Mouse (Mus musculus): ENCODE data around the gene Erc2.
A peak's percentile ranks its signal among the peaks of the same experiment; 100 is the strongest.

The Erc2 gene

GRCm38 (mm10) chr14:27945276-27945675 is 323.0 kb downstream of the Erc2 start:
- no peak for DNase-seq (ENCODE audit: low spot score)

- DNase-seq (ENCODE audit: low spot score): no peak
Measured at GRCm38 (mm10) chr14:27946211-27946610, 324.0 kb downstream of the Erc2 start.

- no peak for DNase-seq (ENCODE audit: low spot score)
Measured at GRCm38 (mm10) chr14:27948391-27948790, 326.2 kb downstream of the Erc2 start.

DNA sequence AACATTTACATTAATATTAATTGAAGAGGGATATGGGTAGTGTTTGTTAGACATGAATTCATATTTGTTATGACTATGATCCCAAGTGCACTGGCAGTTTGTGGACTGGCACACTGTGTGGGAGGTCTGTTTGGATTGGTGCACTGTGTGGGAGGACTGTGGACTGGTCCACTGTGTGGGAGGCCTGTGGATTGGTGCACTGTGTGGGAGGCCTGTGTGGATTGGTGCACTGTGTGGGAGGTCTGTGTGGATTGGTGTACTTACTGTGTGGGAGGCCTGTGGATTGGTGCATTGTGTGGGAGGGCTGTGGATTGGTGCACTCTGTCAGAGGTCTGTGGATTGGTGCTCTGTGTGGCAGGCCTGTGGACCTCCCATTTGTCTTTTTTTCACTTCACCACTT is 331.6 kb downstream of the Erc2 start:
- DNase-seq (ENCODE audit: low spot score): no peak

- DNase-seq (ENCODE audit: low spot score): no peak
Measured at GRCm38 (mm10) chr14:27956801-27957200, 334.6 kb downstream of the Erc2 start.

GRCm38 (mm10) chr14:27973701-27974100 is 351.5 kb downstream of the Erc2 start:
- no peak for DNase-seq (ENCODE audit: low spot score)

DNA sequence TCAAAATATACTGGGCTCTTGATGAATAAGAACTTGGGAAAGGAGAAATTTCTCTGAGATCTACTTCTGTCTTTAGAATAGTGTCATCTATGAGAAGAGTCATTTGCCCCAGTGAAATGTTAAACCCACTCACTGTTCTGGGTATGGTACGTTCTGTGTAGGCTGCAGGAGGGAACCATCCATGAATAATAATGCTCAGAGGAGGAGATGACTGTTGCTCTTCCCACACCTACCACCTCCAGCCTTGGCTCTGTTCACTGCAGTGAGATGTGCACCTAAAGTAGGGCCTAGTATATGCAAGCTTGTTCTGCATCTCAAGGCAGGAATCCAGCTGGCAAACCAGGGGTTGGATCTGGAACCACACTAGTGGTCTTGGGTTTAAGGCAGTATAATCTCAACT is 353.4 kb downstream of the Erc2 start:
- DNase-seq (ENCODE audit: low spot score): no peak

- no peak for DNase-seq (ENCODE audit: low spot score)
Measured at GRCm38 (mm10) chr14:27984758-27985157, 362.5 kb downstream of the Erc2 start.

- DNase-seq (ENCODE audit: low spot score): no peak
Measured at GRCm38 (mm10) chr14:27985201-27985600, 363.0 kb downstream of the Erc2 start.

DNA sequence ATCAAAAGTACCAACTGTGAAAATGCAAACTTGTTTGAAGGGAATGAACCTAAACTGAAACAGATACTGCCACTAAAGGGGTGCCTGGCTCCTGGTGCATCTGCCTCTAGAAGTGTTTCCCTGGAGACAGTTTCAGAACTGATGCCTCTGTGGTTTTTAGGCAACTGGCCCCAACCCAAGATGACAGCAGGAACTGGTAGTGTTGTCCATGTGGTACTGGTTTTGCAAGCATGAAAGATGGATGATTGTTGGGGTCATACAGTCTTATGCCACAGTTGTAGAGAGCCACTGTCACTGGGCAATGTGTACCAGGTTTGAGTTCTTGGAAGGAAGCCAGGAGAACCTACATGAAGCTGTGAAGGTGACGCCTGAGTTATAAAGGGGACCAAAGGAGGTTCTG is 365.2 kb downstream of the Erc2 start:
- DNase-seq (ENCODE audit: low spot score): no peak

DNA sequence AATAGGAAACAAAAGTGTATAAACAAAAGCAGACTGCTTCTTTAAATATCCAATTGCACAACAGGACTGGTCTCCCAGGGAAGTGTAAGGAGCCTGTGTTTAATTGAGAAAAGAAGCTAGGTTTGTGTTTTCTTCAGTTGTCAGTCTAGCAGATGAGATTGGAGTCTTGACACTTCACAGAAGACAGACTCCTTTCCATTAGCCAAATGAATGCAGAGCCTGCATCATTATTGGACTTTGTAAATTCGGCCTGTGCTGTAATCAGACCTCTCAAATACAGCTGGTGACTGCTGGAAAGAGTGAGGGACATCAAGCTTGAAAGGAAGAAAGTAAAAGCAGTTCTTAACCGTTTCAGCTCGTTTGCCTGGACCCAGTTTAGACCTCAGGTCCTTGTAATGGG is 376.3 kb downstream of the Erc2 start:
- no peak for DNase-seq (ENCODE audit: low spot score)

DNA sequence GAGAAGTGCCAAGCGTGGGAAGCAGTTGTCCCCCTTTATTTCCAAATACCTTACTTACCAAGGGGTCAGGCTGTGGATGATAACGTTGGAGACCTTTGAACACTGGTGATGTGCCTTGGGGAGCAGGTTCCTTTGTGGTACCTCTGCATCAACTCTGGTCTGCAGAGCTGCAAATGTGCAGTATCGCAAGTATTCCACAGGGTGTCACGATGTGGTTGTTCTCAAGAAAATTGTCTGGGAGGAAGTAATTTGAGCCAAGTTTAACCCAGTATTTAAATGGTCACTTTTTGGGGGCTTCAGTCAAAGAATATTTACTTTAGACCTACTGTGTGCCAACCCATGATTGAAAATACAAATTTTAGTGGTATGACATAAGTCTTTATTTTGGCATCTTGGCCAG is 381.8 kb downstream of the Erc2 start:
- no peak for DNase-seq (ENCODE audit: low spot score)

GRCm38 (mm10) chr14:28010536-28011280 is 388.5 kb downstream of the Erc2 start:
- DNase-seq (ENCODE audit: low spot score): no peak

- no peak for DNase-seq (ENCODE audit: low spot score)
Measured at GRCm38 (mm10) chr14:28023199-28023598, 401.0 kb downstream of the Erc2 start.

- no peak for DNase-seq (ENCODE audit: low spot score)
Measured at GRCm38 (mm10) chr14:28030870-28031269, 408.6 kb downstream of the Erc2 start.

- no peak for DNase-seq (ENCODE audit: low spot score)
Measured at GRCm38 (mm10) chr14:28035013-28035412, 412.8 kb downstream of the Erc2 start.

DNA sequence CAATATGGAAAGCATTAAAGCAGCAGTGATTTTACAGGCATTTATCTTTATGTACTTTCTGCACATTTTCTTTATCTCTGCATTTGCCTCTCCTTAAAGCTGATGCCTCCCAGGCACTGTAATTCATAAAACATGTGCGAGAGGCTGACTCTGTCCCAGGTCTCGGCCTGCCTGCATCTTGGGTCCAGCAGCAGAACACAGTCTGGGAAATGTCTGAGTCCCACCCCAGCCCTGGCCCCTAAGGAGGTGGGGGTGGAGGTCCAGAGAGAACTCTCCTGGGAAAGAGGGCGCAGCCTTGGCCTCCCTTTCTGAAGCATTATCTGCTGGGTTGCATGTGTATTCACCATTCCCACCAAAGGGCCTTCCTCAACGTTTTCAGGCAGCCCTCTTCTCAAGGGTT is 420.9 kb downstream of the Erc2 start:
- DNase-seq (ENCODE audit: low spot score): no peak

- no peak for DNase-seq (ENCODE audit: low spot score)
Measured at GRCm38 (mm10) chr14:28051646-28052045, 429.4 kb downstream of the Erc2 start.

DNA sequence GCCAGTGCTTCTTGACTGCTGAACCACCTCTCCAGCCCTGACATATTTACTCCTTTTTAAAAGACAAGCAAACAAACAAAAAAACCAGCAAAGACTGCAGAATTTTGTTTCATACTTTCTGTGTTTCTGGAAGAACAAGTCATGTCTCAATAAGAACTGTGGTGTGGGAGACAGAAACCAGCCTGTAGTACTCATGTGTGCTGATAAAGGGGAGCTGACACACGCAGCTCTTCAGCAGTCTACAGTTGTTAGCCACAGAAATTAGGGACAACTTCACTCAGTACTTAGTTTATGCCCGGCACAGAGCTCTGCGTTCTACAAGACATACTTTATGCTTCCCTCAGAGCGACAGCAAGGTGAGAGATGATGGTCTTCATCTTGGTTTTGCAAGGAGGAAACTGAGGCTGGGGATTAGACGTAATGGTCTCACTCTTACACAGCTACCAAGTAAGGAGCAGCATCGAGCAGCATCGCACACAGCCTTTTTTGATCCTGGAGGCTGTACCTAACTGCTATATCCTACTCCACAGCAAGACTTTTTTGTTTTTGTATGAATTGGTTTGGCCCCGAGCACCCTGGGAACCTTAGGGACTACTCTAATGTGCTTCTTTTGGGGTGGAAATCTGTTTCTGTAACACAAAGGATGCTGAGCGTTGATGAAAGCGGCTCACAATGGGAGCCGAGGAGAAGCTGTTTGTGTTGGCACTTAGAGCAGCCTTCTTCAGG is 435.1 kb downstream of the Erc2 start:
- DNase-seq (ENCODE audit: low spot score): no peak

DNA sequence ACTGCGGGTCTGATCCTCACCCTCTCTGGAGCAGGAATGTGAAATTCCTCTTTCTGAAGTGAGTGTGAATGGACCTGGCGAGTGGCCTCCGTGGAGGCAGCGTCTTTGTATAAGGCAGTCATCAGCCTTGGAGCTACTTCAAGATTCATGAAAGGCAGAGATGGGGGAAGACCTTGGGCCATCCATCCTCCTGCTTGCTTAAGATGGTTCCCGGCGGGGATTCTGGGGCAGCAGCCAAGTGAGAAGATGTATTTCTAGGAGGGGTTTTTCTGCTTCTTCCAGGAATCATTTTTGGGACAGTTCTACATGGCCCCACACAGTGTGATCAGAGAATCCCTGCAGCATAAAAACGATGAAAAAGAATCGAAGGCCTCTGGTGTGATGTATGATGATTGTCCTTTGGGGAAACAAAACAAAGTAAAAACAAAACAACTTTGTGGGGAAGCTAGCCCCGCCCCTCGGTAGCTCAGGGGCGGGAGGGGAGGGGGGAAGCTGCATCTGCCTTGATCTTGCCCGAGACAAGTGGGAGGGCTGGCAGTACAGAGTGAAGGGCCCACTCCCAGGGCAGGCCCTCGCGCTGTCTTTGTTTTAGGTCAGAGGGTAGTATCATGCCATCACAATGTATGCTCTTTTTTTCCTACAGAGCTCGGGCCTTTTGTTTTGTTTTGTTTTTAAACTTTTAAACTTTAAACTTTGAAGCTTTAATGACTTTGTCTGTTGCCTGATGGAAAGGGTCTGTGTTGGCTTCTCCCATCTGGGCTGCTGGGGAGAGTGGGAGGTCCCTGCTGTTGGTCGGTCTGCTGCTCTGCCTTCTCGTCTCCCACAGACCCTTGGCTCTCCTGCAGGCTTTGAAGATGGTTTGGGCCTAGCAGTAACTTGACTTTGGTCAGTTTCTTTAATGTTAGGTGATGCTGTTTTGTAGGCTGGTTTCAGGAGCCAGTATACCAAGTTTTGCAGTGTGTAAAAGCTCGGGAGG is 435.9 kb downstream of the Erc2 start:
- DNase-seq (ENCODE audit: low spot score): peak; percentile 19

DNA sequence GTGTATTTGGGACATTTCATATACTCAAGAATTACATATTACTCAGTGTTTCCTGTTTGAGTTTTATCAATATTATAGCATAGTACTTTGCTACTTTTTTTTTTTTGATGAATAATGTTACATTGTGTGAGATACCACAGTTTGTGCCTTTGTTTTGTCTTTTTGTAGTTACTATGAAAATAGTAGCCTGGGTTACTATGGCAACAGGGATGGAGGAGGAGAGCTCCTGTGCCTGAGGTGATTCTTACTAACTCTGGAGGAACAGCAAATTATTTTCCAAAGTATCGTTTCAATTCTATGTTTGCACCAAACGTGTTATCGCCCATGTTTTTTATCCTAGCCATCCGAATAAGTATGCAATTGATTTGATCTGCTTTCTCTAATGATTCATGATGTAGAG is 438.7 kb downstream of the Erc2 start:
- DNase-seq (ENCODE audit: low spot score): no peak

DNA sequence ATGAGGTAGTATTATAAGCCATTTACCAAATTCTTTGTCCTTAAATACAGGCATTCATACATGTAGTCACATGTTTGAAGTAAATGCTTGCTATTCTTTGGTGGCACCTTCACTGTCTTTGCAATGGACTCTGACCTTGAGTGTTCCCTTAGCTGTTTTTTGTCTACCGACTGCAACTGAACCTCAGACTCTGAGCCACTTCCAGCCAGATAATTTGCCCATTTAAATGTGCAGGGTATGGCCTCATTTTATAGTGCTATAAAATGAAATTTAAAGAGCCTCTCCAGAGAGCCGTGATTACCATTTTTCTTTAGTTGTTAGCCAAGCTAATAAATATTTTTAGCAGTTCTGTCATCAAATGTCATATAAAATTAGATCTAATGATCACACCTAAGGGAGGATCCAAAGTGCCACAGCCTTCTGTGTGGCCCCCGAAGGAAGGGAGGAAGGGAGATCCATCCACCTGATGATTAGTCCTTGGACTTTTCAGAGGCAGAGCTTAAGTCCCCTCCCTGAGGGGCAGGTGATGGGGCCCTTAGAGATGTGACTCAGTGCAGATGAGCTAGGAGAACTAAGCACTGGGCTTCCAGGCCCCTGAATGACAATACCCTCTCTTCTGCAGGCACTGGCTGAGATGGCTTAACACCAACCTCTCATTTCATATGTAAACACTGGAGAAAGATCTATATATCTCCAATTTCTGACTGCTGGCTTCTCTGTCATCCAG is 439.6 kb downstream of the Erc2 start:
- no peak for DNase-seq (ENCODE audit: low spot score)
